Comparison of ENCODE assay signal across 32 mouse cellular contexts in the genomic region with DNA sequence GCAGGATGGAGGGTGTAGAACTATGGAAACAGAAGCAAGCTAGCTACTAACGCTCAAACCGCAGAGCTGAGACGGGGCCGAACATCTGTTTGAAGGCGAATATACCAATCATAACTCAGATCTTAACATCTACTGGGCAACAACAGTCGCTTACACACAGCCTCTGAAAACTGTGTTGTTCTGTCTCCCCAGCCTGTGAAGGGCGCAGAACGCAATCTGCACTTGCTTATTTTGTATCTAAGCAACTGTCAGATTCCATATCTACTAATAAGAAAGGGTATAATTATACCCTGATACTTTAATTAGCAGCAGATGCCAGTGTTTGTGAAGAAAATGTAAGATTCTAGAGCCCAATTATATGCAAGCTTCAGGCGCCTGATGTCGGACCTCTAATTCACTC.
DNase-seq lines count a peak whose midpoint lies in the region; ATAC-seq and TF ChIP-seq lines count a peak whose summit lies in the region.
"Had no signal": no experiment of that assay in that cellular context is flagged by ENCODE, and none has a peak within 500 bp of the region (broad histone marks: within the 10 kb centered on the region; RNA-seq: fewer than 3 reads in every experiment).

No protein-coding gene starts in this region.

- H3K27ac ChIP-seq in forebrain, embryonic 12.5 days = 0 out of 2 replicates have a peak overlapping the region, but pooled peaks have one; percentile 31
- no peak overlapping the region for H3K27ac ChIP-seq in forebrain, embryonic 11.5 days (ENCODE audit: low read depth, low read length)
- H3K27ac ChIP-seq in midbrain, embryonic 11.5 days (ENCODE audit: low read depth, low read length) = no peak overlapping the region
- H3K27ac ChIP-seq in midbrain, embryonic 10.5 days (replicated peaks) = no peak overlapping the region
- H3K27ac ChIP-seq in forebrain, embryonic 16.5 days (ENCODE audit: low read length) = peak overlapping the region; percentile 79
- peak overlapping the region; percentile 97 for H3K27ac ChIP-seq in olfactory bulb, adult 2 months (ENCODE audit: insufficient read depth, low read depth, low read length)
- H3K27ac ChIP-seq in liver, embryonic 12.5 days = no peak overlapping the region
- H3K27ac ChIP-seq: embryonic facial prominence, embryonic 12.5 days; hindbrain, embryonic 10.5 days; hindbrain, embryonic 15.5 days; kidney, embryonic 15.5 days; limb, embryonic 10.5 days; limb, embryonic 15.5 days; liver, embryonic 14.5 days; midbrain, embryonic 12.5 days; neural tube, embryonic 12.5 days had no signal

- 84% methylated on average over 10 of the region's 10 CpGs for WGBS in forebrain, embryonic 12.5 days
- WGBS in forebrain, embryonic 11.5 days = 92% methylated on average over 10 of the region's 10 CpGs
- 92% methylated on average over 10 of the region's 10 CpGs for WGBS in midbrain, embryonic 11.5 days
- WGBS in midbrain, embryonic 10.5 days = 95% methylated on average over 10 of the region's 10 CpGs
- WGBS in forebrain, embryonic 16.5 days = 58% methylated on average over 10 of the region's 10 CpGs
- 39% methylated on average over 10 of the region's 10 CpGs for WGBS in olfactory bulb, adult 2 months
- WGBS in liver, embryonic 12.5 days (ENCODE audit: insufficient replicate concordance) = 75% methylated on average over 10 of the region's 10 CpGs

- no peak for TF ChIP-seq CTCF in olfactory bulb, adult 2 months (IDR thresholded peaks at IDR 0.05; ENCODE audit: insufficient read depth, low read depth, low read length)

- no peaks in the 10 kb centered on the region for H3K36me3 ChIP-seq in forebrain, embryonic 12.5 days (replicated peaks)
- no peaks in the 10 kb centered on the region for H3K36me3 ChIP-seq in forebrain, embryonic 11.5 days (ENCODE audit: control insufficient read depth, insufficient read depth, low read length)
- no peaks in the 10 kb centered on the region for H3K36me3 ChIP-seq in midbrain, embryonic 11.5 days (ENCODE audit: control insufficient read depth, insufficient read depth, low read length)
- H3K36me3 ChIP-seq in midbrain, embryonic 10.5 days = no peaks in the 10 kb centered on the region
- no peaks in the 10 kb centered on the region for H3K36me3 ChIP-seq in forebrain, embryonic 16.5 days (ENCODE audit: control insufficient read depth, insufficient read depth)
- no peaks in the 10 kb centered on the region for H3K36me3 ChIP-seq in liver, embryonic 12.5 days
- H3K36me3 ChIP-seq: embryonic facial prominence, embryonic 12.5 days; hindbrain, embryonic 10.5 days; hindbrain, embryonic 15.5 days; kidney, embryonic 15.5 days; limb, embryonic 10.5 days; limb, embryonic 15.5 days; midbrain, embryonic 12.5 days; neural tube, embryonic 12.5 days had no signal

- no peaks in the 10 kb centered on the region for H3K27me3 ChIP-seq in forebrain, embryonic 12.5 days
- no peaks in the 10 kb centered on the region for H3K27me3 ChIP-seq in forebrain, embryonic 11.5 days (ENCODE audit: control insufficient read depth, insufficient read depth, low read length)
- no peaks in the 10 kb centered on the region for H3K27me3 ChIP-seq in midbrain, embryonic 11.5 days (ENCODE audit: control insufficient read depth, insufficient read depth, low read length)
- H3K27me3 ChIP-seq in midbrain, embryonic 10.5 days (ENCODE audit: low read depth, poor library complexity, severe bottlenecking) = no peaks in the 10 kb centered on the region
- no peaks in the 10 kb centered on the region for H3K27me3 ChIP-seq in forebrain, embryonic 16.5 days (replicated peaks; ENCODE audit: control insufficient read depth, insufficient read depth, low read length)
- H3K27me3 ChIP-seq in liver, embryonic 12.5 days (replicated peaks) = no peaks in the 10 kb centered on the region
- H3K27me3 ChIP-seq: embryonic facial prominence, embryonic 12.5 days; hindbrain, embryonic 15.5 days; midbrain, embryonic 12.5 days; neural tube, embryonic 12.5 days had no signal

- H3K9me3 ChIP-seq in forebrain, embryonic 12.5 days = no peaks in the 10 kb centered on the region
- no peaks in the 10 kb centered on the region for H3K9me3 ChIP-seq in forebrain, embryonic 11.5 days (ENCODE audit: control insufficient read depth, low read length)
- H3K9me3 ChIP-seq in midbrain, embryonic 11.5 days (ENCODE audit: control insufficient read depth, low read length) = no peaks in the 10 kb centered on the region
- no peaks in the 10 kb centered on the region for H3K9me3 ChIP-seq in midbrain, embryonic 10.5 days (replicated peaks)
- H3K9me3 ChIP-seq in forebrain, embryonic 16.5 days (ENCODE audit: control insufficient read depth, low read length) = no peaks in the 10 kb centered on the region
- 0 out of 2 replicates have a peak, but pooled peaks cover 3% of the 10 kb centered on the region for H3K9me3 ChIP-seq in liver, embryonic 12.5 days (replicated peaks)
- H3K9me3 ChIP-seq: embryonic facial prominence, embryonic 12.5 days; hindbrain, embryonic 15.5 days; kidney, embryonic 15.5 days; limb, embryonic 10.5 days; limb, embryonic 15.5 days; midbrain, embryonic 12.5 days; neural tube, embryonic 12.5 days had no signal

- no peak overlapping the region for H3K9ac ChIP-seq in forebrain, embryonic 12.5 days
- H3K9ac ChIP-seq in forebrain, embryonic 11.5 days (ENCODE audit: low read length) = no peak overlapping the region
- H3K9ac ChIP-seq in midbrain, embryonic 11.5 days (ENCODE audit: low read length) = no peak overlapping the region
- H3K9ac ChIP-seq in forebrain, embryonic 16.5 days (replicated peaks; ENCODE audit: low read depth, low read length) = no peak overlapping the region
- no peak overlapping the region for H3K9ac ChIP-seq in liver, embryonic 12.5 days
- H3K9ac ChIP-seq: embryonic facial prominence, embryonic 12.5 days; hindbrain, embryonic 15.5 days; kidney, embryonic 15.5 days; limb, embryonic 15.5 days; liver, embryonic 14.5 days; lung, embryonic 14.5 days; midbrain, embryonic 12.5 days; neural tube, embryonic 12.5 days had no signal

- no peak for DNase-seq in forebrain, embryonic 11.5 days (ENCODE audit: low spot score)
- peak; percentile 12 for DNase-seq in midbrain, embryonic 11.5 days (ENCODE audit: low spot score, missing footprints)
- DNase-seq in midbrain, embryonic 10.5 days (ENCODE audit: low spot score) = no peak
- no peak for DNase-seq in thymus, postnatal 25 days
- DNase-seq: adrenal gland, postnatal 14 days; cerebellum, adult 18-20 months; cerebellum, postnatal 10 days; gastrocnemius, postnatal 10 days; heart, postnatal 14 days; kidney, adult 11 months; kidney, postnatal 25 days; lung, embryonic 14.5 days; right cerebral cortex, postnatal 25 days; spleen, adult 18-20 months; thymus, adult 18-20 months; thymus, postnatal 36 days had no signal

- H3K4me2 ChIP-seq in forebrain, embryonic 12.5 days = no peak overlapping the region
- H3K4me2 ChIP-seq in forebrain, embryonic 11.5 days (ENCODE audit: low read depth, low read length, severe bottlenecking) = no peak overlapping the region
- H3K4me2 ChIP-seq in midbrain, embryonic 11.5 days = no peak overlapping the region
- H3K4me2 ChIP-seq in forebrain, embryonic 16.5 days (ENCODE audit: low read length) = no peak overlapping the region
- H3K4me2 ChIP-seq in liver, embryonic 12.5 days = no peak overlapping the region
- H3K4me2 ChIP-seq: embryonic facial prominence, embryonic 12.5 days; hindbrain, embryonic 15.5 days; kidney, embryonic 15.5 days; limb, embryonic 15.5 days; lung, embryonic 14.5 days; midbrain, embryonic 12.5 days; neural tube, embryonic 12.5 days had no signal

- no peak overlapping the region for H3K4me3 ChIP-seq in forebrain, embryonic 12.5 days (replicated peaks)
- no peak overlapping the region for H3K4me3 ChIP-seq in forebrain, embryonic 11.5 days (ENCODE audit: low read depth, low read length)
- H3K4me3 ChIP-seq in midbrain, embryonic 11.5 days (ENCODE audit: low read depth, low read length) = no peak overlapping the region
- H3K4me3 ChIP-seq in midbrain, embryonic 10.5 days = no peak overlapping the region
- no peak overlapping the region for H3K4me3 ChIP-seq in forebrain, embryonic 16.5 days (replicated peaks; ENCODE audit: low read length)
- no peak overlapping the region for H3K4me3 ChIP-seq in olfactory bulb, adult 2 months (ENCODE audit: insufficient read depth, low read depth, low read length)
- H3K4me3 ChIP-seq in liver, embryonic 12.5 days = no peak overlapping the region
- H3K4me3 ChIP-seq: embryonic facial prominence, embryonic 12.5 days; hindbrain, embryonic 10.5 days; hindbrain, embryonic 15.5 days; kidney, embryonic 15.5 days; limb, embryonic 10.5 days; limb, embryonic 15.5 days; midbrain, embryonic 12.5 days; myocyte; neural tube, embryonic 12.5 days had no signal

- ATAC-seq in forebrain, embryonic 12.5 days (ENCODE audit: low FRiP score) = no peak
- no peak for ATAC-seq in forebrain, embryonic 11.5 days (replicated peaks; ENCODE audit: low FRiP score)
- ATAC-seq in midbrain, embryonic 11.5 days (ENCODE audit: low FRiP score) = no peak
- ATAC-seq in forebrain, embryonic 16.5 days = peak; percentile 69
- no peak for ATAC-seq in liver, embryonic 12.5 days
- ATAC-seq: inflammation-experienced regulatory T-cells, adult 6 months; Patski had no signal

- TF ChIP-seq POLR2A in olfactory bulb, adult 2 months (IDR thresholded peaks at IDR 0.05; ENCODE audit: insufficient read depth, low read depth, low read length) = no peak

- peaks cover 6% of the 10 kb centered on the region; the same call in 1 of the 2 replicates for H3K4me1 ChIP-seq in forebrain, embryonic 12.5 days
- no peaks in the 10 kb centered on the region for H3K4me1 ChIP-seq in forebrain, embryonic 11.5 days (replicated peaks; ENCODE audit: control insufficient read depth, insufficient read depth, low read length)
- H3K4me1 ChIP-seq in midbrain, embryonic 11.5 days (ENCODE audit: control insufficient read depth, insufficient read depth, low read length) = no peaks in the 10 kb centered on the region
- peaks cover 5% of the 10 kb centered on the region; the same call in 1 of the 2 replicates for H3K4me1 ChIP-seq in midbrain, embryonic 10.5 days
- H3K4me1 ChIP-seq in forebrain, embryonic 16.5 days (replicated peaks; ENCODE audit: control insufficient read depth, insufficient read depth, low read length) = peaks cover 9% of the 10 kb centered on the region
- peaks cover 22% of the 10 kb centered on the region for H3K4me1 ChIP-seq in olfactory bulb, adult 2 months (ENCODE audit: control insufficient read depth, insufficient read depth, low read length)
- H3K4me1 ChIP-seq in liver, embryonic 12.5 days = no peaks in the 10 kb centered on the region
- H3K4me1 ChIP-seq: embryonic facial prominence, embryonic 12.5 days; kidney, embryonic 15.5 days; limb, embryonic 10.5 days; limb, embryonic 15.5 days; midbrain, embryonic 12.5 days; neural tube, embryonic 12.5 days had no signal

Comparison
In these comparisons a context has a peak if more than half of its experiments do, and no peak if none do; other contexts are left out.
1. H3K27ac ChIP-seq: peak in forebrain, embryonic 12.5 days (single experiment), forebrain, embryonic 16.5 days (single experiment) and olfactory bulb, adult 2 months (single experiment); none in forebrain, embryonic 11.5 days (single experiment), midbrain, embryonic 11.5 days (single experiment), midbrain, embryonic 10.5 days (single experiment) and liver, embryonic 12.5 days (single experiment).